Mouse (Mus musculus) CH12.LX (cell line): ENCODE measurements around the gene Numb.
A peak's percentile ranks its signal among the peaks of the same experiment; 100 is the strongest.

Source experiments
- CHD1 ChIP-seq: IDR thresholded peaks from 2 replicates; pipeline ENCODE4 v1.6.1; 2012; ENCODE audit warnings: low read depth, low read length, improper control_type of control experiment, inconsistent platforms
- CTCF ChIP-seq, 2 experiments: IDR thresholded peaks in 1 of 2; conservative IDR thresholded peaks in 1 of 2; 2 replicates each; pipeline ENCODE4 v1.5.1; 2011 to 2012; ENCODE audit warnings: low read depth in 2 of 2, low read length in 2 of 2, improper control_type of control experiment in 1 of 2, inconsistent platforms in 1 of 2, mild to moderate bottlenecking in 1 of 2, moderate library complexity in 1 of 2
- ETS1 ChIP-seq: conservative IDR thresholded peaks from 2 replicates; pipeline ENCODE4 v1.6.1; 2012; ENCODE audit warnings: low read depth, mild to moderate bottlenecking, inconsistent platforms, low read length, improper control_type of control experiment, moderate library complexity
- HCFC1 ChIP-seq: IDR thresholded peaks from 2 replicates; pipeline ENCODE4 v1.6.1; 2012; ENCODE audit warnings: low read depth, mild to moderate bottlenecking, inconsistent platforms, low read length, improper control_type of control experiment
- IRF4 ChIP-seq: IDR thresholded peaks from 2 replicates; pipeline ENCODE4 v1.6.1; 2014; ENCODE audit warnings: low read depth, mild to moderate bottlenecking, inconsistent platforms, low read length, improper control_type of control experiment
- POLR2A ChIP-seq: IDR thresholded peaks from 2 replicates; pipeline ENCODE4 v1.6.1; 2011; ENCODE audit warnings: low read depth, mild to moderate bottlenecking, improper control_type of control experiment, low read length
- SMC3 ChIP-seq: IDR thresholded peaks from 2 replicates; pipeline ENCODE4 v1.6.1; 2011; ENCODE audit warnings: low read depth, low read length, improper control_type of control experiment
- TBP ChIP-seq: conservative IDR thresholded peaks from 2 replicates; pipeline ENCODE4 v1.6.1; 2011; ENCODE audit warnings: low read depth, low read length, improper control_type of control experiment
- TCF12 ChIP-seq: IDR thresholded peaks from 2 replicates; pipeline ENCODE4 v1.6.1; 2014; ENCODE audit warnings: low read depth, mild to moderate bottlenecking, inconsistent platforms, low read length, improper control_type of control experiment

- no peak for TF ChIP-seq HCFC1
- no peak for TF ChIP-seq TCF12
- TF ChIP-seq POLR2A, result no peak
- TF ChIP-seq CTCF (conservative IDR thresholded peaks at IDR 0.05 in 1 of 2, IDR thresholded peaks at IDR 0.05 in 1 of 2; ENCODE audit: low read depth in 2 of 2, low read length in 2 of 2), result peak in 1 of 2 experiments; percentile 62; a peak in 2 of 4 replicates
- TF ChIP-seq SMC3, result peak; percentile 47
- TF ChIP-seq CHD1, result no peak
- TF ChIP-seq IRF4, result no peak
- no peak for TF ChIP-seq ETS1
- no peak for TF ChIP-seq TBP
Measured at GRCm38 (mm10) chr12:83937600-83937999, 15.9 kb upstream of the Numb start.
